Mouse (Mus musculus) CD4-positive naive resting alpha-beta T cell, adult 76 days (primary cell): Measurements from ENCODE around the gene Krt39. TPM values are rescaled to one million over a fixed set of nuclear protein-coding genes. Genes with fewer than 3 reads are reported as not detected.

Experiments used
- total RNA-seq: library from RNA; stranded (reverse); gene quantifications from one replicate; pipeline ENCODE4 v1.2.4, GENCODE M21; 2023

Krt39 gene
- not detected for total RNA-seq

GRCm38 (mm10) chr11:99521288-99521860 lies at the start of gene Krt39:
TSS of gene Krt39 (minus strand) at chr11:99521338.

GRCm38 (mm10) chr11:99566530-99566929 lies 45.4 kb upstream of the Krt39 start, which contains the start of gene Krtap3-1:
TSS of gene Krtap3-1 (minus strand) at chr11:99566630.

GRCm38 (mm10) chr11:99559366-99559765 lies 38.2 kb upstream of the Krt39 start, which contains the start of gene Gm11939:
TSS of gene Gm11939 (minus strand) at chr11:99559466.

GRCm38 (mm10) chr11:99556753-99557152 lies 35.6 kb upstream of the Krt39 start, which contains the start of gene Krtap3-2:
TSS of gene Krtap3-2 (minus strand) at chr11:99556853.

GRCm38 (mm10) chr11:99550765-99551164 lies 29.6 kb upstream of the Krt39 start, which contains the start of gene Krtap3-3:
TSS of gene Krtap3-3 (minus strand) at chr11:99550865.

GRCm38 (mm10) chr11:99492733-99493573 lies 28.2 kb downstream of the Krt39 start, which contains the start of gene Krt23:
TSS of gene Krt23 (minus strand) at chr11:99493137.

Other genes starting within 250 kb of the Krt39 start
- gene Krt24, start 236.1 kb downstream of the Krt39 start, total RNA-seq = not detected
- not detected for gene Krt25, start 198.4 kb downstream of the Krt39 start, total RNA-seq
- not detected for gene Krt26, start 183.4 kb downstream of the Krt39 start, total RNA-seq
- not detected for gene Krt27, start 170.2 kb downstream of the Krt39 start, total RNA-seq
- not detected for gene Krt28, start 146.4 kb downstream of the Krt39 start, total RNA-seq
- 4.6 TPM for gene Krt10, start 132.0 kb downstream of the Krt39 start, total RNA-seq
- gene Krt12, start 99.1 kb downstream of the Krt39 start, total RNA-seq = not detected
- gene Krt20, start 83.2 kb downstream of the Krt39 start, total RNA-seq = not detected
- not detected for gene Krt23, start 28.2 kb downstream of the Krt39 start, total RNA-seq
- not detected for gene Krt40, start 21.8 kb upstream of the Krt39 start, total RNA-seq
- not detected for gene Krtap3-3, start 29.5 kb upstream of the Krt39 start, total RNA-seq
- not detected for gene Krtap3-2, start 35.5 kb upstream of the Krt39 start, total RNA-seq
- gene Gm11939, start 38.1 kb upstream of the Krt39 start, total RNA-seq = not detected
- not detected for gene Krtap3-1, start 45.3 kb upstream of the Krt39 start, total RNA-seq
- gene Krtap1-5, start 59.7 kb upstream of the Krt39 start, total RNA-seq = not detected
- not detected for gene Krtap1-4, start 62.3 kb upstream of the Krt39 start, total RNA-seq
- not detected for gene Krtap1-3, start 70.0 kb upstream of the Krt39 start, total RNA-seq
- gene Krtap9-3, start 76.8 kb upstream of the Krt39 start, total RNA-seq = not detected
- not detected for gene Gm11938, start 82.0 kb upstream of the Krt39 start, total RNA-seq
- not detected for gene Gm11937, start 88.9 kb upstream of the Krt39 start, total RNA-seq
- gene Krtap2-4, start 93.5 kb upstream of the Krt39 start, total RNA-seq = not detected
- not detected for gene Gm11562, start 99.1 kb upstream of the Krt39 start, total RNA-seq
- gene Krtap4-1, start 106.9 kb upstream of the Krt39 start, total RNA-seq = not detected
- gene Krtap4-2, start 113.7 kb upstream of the Krt39 start, total RNA-seq = not detected
- not detected for gene Krtap4-7, start 122.8 kb upstream of the Krt39 start, total RNA-seq
- not detected for gene Gm11555, start 128.9 kb upstream of the Krt39 start, total RNA-seq
- not detected for gene Gm11563, start 137.6 kb upstream of the Krt39 start, total RNA-seq
- gene Krtap4-6, start 144.6 kb upstream of the Krt39 start, total RNA-seq = not detected
- gene Gm14190, start 169.4 kb upstream of the Krt39 start, total RNA-seq = not detected
- gene Gm14180, start 213.0 kb upstream of the Krt39 start, total RNA-seq = not detected